Mouse (Mus musculus) adrenal gland, postnatal 10 days (tissue): ENCODE measurements around the gene Gapdhs. TPM values are rescaled to one million over a fixed set of nuclear protein-coding genes. Genes with fewer than 3 reads are reported as not detected.
"Not testable (repeated sequence)": the region's sequence is repeated elsewhere in the genome, so short reads cannot be mapped to it uniquely, and the experiment has no call there.

Experiments used
- DNase-seq: peaks from one replicate; pipeline ENCODE4 v3.0.0; 2021; ENCODE audit warnings: mixed read lengths
- total RNA-seq, 2 experiments: library from RNA; stranded (reverse); gene quantifications; 2 replicates each; pipeline ENCODE4 v1.2.3; 2021

Gapdhs gene
- total RNA-seq, 2 experiments from 2014 or later: not detected

DNA sequence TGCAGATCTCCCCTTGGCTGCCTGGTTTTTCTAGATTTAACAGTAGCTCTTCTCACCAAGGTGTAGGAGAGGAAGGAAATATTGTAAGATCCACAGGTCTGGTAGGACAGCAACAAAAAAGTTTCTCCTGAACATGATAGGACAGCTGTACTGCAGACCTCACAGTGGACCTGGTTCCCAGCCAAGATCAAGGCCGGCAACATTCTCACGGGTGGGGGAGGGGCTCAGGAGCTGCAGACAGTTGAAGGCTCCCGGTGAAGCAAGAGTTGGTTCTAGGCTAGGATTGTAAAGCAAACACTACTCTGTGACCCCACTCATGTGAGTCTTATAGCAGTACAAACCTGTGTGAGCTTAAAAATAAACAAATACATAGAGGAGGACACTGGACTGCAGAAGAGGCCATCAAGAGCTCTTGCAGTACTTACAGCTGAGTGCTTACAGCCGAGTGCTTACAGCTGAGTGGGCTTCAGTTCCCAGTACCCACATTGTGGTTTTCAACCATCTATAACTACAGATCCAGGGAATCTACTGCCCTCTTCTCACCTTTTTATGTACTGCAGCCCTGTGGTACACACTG, 629 bp upstream of the Gapdhs start:
- DNase-seq: peak; percentile 82

DNA sequence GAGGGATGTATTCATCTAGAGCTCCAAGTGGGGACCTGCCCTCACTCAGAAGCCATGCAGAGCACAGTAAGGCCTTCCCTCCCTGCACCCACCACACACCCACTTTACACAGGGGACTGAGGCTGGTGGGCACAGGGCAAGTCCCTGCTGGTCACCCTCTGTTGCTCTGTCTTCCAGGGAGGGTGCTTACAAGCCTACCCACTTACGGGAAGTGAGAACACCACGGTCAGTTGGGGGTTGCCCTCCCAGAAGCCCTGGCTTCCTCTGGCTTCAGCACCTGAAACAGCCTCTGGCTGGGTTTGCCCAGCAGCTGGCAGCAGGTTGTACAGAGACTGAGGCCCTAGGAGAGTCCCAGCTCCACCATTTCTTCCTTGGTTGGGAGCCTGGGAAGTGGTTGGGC, 911 bp downstream of the Gapdhs start:
- not testable (repeated sequence) for DNase-seq

DNA sequence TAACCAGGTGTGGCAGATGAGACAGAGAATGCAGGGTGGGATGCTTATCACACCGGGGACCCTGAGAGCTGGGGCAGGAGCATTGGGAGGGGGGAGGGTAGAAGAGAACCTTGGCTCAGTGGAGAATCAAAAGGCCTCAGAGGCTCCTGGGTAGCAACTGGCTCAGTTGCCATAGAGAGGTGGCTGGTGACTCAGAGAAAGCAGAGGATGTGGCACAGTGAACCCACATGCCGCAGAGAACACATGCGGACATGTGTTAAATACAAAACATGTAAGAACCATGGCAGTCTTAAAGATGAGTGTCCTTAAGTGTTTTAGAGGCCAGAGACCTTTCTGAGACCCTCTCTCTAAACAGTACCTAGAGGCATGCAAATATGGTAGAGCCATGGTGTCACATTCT, 7.3 kb downstream of the Gapdhs start:
- DNase-seq: no peak

DNA sequence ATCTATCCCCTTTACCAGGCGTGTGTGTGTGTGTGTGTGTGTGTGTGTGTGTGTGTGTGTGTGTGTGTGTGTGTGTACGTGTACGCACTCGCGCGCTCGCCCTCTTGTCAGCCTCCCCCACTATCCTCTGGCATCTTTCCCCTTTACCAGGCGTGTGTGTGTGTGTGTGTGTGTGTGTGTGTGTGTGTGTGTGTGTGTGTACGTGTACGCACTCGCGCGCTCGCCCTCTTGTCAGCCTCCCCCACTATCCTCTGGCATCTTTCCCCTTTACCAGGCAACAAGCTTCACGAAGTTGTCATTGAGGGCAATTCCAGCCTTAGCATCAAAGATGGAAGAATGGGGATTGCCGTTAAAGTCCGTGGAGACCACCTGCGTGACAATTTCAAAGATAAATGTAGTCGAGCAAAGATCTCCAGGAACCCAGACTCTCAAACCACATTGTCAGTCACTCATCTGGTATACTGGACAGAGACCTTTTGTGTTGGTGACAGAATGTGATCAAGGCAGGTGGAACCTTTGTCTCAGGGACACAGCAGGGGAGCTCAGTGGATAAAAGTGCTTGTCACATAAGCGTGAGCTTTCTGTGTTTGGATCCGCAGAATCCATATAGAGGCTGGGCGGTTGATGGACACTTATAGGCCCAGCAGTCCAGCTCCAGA, 13.3 kb downstream of the Gapdhs start:
- DNase-seq: peak; percentile 21

DNA sequence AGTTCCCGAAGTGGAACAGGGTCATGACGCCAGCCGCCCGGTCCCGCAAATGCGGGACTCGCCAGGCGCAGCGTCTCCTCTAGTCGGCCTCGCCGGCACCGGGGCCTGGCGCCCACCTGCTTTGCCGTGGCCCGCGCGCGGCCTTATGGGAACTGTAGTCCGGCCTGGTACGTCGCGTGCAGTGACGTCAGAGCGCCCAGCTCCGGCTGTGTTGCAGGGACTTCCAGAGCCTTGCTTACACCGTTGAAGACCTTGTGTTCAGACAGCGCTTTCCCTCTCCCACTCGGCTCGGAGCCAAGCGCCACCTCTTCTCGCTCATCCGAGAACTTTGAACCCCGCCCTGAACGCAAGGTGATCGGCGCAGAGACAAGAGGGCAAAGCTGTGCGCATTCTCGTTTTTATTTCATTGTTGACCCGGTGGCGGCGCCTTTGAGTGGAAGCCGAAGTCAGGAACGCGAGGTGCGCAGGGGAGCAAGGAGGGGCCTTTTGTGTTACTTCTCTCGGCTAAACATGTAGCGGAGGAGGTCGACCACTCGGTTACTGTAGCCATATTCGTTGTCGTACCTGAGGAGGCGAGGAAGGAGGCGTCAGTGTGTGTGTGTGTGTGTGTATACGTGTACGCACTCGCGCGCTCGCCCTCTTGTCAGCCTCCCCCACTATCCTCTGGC, 14.0 kb downstream of the Gapdhs start, which contains the start of gene Tmem147:
Tmem147 (minus strand) TSS at position 145 of the 668 bp plus-strand sequence.
- DNase-seq: peak; percentile 98

DNA sequence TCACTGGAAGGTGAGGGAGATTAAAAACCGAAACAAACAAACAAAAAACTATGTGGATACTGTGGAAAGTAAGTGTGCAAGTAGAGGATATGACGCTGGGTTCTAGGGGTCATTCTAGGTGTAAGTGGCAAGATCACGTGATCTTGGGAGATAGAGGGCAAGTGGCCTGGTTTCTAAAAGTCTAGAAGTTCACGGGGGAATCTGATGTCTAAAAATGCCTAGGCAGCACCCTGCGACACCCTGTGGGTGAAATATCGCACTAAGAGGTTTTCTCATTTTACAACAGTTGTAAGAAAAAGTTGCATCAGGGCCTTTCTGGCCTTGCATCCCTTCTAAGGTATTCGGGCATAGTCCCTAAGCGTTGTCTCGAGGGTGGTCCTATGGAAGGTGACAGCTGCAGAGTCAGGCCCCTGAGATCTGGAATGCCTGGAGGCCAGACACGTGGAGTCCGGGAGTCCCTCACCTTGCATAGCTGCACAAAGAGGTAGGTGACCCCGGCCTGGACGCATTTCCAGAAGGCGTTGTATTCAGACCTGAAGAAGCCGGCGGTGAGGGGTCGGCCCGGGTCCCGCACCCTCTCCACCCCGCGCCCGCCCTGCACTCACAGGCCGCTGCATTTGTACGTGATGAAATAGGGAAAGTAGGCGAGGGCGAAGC, 14.6 kb downstream of the Gapdhs start:
- no peak for DNase-seq

DNA sequence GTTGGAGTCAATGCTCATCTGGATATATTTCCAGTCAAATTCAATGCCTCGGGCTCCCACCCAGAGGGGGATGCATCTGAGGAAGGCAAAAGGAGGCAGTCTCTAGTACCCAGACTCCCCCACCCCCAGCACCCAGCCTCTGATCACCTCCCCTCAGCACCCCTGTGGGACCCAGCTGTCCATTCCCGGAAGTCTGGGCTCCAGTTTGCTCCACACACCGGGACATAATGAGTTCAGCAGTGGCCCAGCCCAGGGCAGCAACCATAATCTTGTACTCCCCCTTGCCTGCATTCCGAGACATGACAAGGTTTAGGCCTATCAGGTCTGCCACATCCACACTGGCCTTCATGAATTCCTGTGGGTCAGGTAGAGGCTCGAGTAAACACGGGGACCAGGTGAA, 15.3 kb downstream of the Gapdhs start:
- DNase-seq: no peak

DNA sequence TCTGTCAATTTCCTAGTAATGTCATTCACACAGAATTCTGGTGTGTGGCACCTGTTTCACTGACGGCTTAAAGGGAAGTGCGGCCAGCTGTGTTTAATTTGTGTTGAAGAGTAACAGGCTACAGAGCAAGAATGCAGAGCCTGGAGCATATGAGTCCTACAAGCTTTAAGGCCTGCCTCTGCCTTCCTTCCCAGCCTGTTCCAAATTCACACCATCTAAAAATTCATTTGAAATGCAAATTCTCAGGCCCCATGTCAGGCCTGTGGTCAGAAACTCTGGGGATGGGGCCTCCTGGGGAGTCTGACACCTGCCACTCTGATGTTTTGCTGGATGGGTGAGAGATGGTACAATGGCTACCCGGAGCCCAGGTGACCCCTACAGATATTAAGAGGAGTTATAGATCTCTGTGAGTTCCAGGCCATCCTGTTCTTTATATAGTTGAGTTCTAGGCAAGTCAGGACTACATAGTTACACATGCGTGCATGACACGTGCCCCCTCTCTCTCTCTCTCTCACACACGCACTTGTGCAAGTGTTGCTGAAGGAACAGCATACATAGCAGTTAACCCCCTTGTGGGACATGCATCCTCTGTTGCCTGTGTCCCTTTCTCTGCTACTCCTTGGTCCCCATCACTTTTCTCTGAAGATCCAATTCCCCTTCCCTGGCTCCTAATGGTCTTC, 20.1 kb downstream of the Gapdhs start:
- no peak for DNase-seq

DNA sequence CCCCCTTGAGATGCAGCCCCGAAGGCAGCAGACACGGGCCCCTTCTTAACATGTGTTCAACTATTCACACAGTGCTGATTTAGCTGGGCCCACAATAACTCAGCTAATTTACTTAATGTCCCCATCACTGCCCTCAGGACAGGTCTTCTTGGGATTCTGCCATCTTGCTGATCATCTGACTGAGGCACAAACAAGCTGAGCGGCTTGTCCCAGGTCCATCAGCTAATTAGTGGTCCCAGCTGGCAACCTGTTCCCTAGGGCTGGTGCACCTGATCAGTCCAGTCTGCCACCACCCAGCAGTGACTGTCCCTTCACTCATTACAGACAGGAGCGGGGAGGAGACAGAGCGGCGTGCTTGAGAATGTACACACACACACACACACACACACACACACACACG, 22.2 kb downstream of the Gapdhs start:
- DNase-seq: no peak

DNA sequence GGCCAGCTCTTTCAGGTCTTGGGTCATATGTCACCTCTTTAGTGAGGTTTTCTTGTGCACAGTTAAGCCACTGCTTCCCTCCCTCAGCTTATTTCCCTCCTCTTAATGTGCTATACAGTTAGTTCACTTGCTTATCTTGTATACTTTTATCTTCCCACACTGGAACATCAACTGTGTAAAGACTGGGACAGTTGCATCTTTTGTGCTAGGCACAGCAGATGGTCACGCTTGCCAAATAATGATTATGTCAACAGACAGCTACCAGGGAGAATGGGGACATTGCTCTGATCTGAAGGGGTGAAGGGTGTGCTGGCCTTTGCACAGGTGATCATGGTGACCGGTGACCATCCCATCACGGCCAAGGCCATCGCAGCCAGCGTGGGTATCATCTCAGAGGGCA, 23.8 kb downstream of the Gapdhs start:
- DNase-seq: no peak

DNA sequence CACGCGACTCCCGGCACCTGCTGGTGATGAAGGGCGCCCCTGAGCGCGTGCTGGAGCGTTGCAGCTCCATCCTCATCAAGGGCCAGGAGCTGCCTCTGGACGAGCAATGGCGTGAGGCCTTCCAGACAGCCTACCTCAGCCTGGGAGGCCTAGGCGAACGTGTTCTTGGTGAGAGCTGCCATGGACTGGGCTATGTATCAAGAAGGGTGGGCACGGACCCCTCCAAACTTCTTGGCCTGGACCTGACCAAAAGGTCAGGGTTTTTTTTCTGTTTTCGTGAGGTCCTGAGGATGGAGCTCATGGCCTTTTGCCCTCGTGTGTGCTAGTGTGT, 25.8 kb downstream of the Gapdhs start:
- DNase-seq: no peak

DNA sequence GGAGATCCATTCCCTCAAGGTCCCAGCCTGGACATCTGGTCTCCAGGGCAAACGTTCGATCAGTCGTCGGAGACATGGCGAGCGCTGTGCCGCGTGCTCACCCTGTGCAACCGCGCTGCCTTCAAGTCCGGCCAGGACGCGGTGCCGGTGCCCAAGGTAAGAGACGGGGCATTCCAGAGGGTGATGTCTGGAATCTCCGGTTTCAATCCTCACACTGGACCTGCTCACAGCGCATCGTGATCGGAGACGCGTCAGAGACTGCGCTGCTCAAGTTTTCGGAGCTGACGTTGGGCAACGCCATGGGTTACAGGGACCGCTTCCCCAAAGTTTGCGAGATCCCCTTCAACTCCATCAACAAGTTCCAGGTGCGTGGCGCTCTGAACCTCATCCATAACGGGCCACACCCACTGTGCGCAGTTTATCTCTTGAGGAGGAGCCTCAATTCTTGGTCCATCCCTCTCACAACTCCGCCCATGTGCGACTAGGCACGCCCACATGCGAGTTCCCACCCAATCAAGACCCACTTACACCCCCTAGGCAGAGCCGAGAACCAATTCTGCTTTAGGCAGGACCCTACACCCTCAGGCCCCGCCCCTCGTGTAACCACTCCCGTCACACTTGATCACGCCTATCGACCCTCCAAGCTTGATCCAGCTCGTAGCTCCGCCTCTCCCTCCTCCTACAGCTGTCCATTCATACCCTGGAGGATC, 26.3 kb downstream of the Gapdhs start:
- DNase-seq: peak; percentile 87

DNA sequence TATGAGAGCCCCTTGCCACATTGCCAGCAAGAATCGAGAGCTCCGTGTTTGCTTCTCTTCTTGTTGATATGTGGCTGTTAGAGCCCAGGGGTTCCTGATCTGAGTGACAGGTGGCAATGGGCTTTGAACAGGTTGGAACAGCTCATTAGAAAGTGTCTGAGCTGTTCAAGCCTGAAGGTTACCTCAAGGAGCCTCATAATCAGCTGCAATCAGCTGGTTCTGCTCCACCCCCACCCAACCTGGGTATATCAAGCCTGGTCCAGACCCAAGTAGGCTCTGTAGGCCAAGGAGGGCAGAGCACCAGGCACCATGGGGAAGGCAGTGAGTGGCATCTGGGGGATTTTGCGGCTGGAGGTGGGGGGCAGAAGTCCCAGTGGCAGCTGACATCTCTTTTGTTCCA, 31.5 kb downstream of the Gapdhs start, which contains the start of gene Atp4a:
Atp4a (plus strand) TSS at position 268 of the 400 bp plus-strand sequence.
- DNase-seq: no peak

DNA sequence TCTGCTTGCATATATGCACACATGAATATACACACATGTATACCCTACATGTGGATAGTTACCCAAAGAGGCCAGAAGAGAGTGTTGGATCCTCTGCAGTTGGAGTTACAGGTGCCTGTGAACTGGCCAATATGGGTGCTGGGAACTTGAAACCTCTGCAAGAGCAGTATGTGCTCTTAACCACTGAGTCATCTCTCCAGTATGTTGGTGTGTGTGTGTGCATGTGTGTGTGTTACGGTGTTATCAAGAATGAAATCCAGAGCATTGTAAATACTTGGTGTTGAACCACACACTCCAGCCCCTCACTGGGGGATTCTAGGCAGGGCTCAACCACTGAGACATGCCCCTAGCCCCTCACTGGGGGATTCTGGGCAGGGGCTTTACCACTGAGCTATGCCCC, 36.0 kb downstream of the Gapdhs start:
- DNase-seq: no peak

DNA sequence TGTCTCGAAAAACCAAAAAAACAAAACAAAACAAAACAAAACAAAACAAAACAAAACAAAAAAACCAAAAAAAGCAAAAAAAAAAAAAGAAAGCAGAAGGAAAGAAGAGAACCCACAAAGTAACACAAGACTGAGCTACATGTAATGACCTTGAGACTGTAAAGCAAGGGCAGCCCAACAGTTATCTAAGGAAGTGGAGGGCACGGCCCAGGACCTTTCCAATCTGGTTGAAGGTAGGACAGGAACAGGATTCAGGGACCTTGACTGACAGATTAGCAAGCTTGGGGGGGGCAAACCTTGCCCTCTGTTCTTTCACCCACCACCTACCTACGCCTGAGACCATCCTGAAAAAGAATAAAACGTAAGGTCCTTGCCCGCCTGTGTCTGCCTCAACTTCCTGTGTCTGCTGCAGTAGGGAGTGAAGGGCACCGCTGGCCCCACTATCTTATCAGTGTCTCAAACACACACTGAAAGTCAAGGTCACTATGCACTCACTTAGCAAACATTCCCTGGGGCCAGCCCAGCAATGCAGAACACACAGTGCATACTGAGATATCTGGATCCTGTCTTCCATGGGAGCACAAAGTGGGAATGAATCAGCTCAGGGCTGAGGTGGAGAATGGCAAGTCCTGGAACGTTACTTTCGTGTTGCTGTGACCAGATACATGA, 37.1 kb downstream of the Gapdhs start:
- peak; percentile 62 for DNase-seq

DNA sequence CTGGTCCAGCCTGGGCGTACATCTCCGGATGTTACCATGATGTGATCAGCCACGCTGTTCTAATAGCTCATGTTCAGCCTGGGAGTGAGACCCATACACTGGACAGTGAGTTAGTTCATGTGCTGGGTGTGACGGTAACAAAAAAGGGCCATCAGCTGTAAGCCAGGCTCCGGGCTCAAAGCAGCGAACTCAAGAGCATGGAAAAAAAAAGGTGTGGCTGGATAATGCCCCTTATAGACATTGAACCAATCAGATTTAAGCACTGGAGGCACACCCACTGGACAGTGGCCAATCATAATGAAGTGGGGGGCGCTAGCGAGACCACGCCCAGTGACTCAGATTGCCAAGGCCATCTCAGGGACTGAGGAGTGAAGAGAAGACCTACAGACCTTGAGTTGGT, 44.9 kb downstream of the Gapdhs start, which contains the start of gene 2200002J24Rik:
2200002J24Rik (plus strand) TSS at position 338 of the 400 bp plus-strand sequence.
- peak; percentile 83 for DNase-seq

DNA sequence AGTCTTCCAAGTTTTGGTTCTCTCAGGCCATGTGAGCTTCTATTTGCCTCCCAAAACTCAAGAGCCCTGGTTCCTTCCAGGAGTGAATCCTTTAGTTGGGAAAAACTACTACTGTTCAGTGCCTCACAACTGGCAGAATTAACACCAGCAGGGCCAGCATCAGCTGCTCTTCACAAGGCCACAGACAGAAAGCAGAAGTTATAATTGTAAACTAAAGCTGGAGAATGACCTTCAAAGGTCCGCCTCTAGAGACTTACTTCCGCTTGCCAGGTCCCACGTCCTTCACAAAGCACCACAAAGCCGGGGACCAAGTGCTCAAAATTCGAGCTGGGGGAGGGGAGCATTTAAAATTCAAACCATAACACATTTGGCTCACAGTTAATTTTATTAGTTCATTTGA, 45.4 kb downstream of the Gapdhs start:
- peak; percentile 28 for DNase-seq

DNA sequence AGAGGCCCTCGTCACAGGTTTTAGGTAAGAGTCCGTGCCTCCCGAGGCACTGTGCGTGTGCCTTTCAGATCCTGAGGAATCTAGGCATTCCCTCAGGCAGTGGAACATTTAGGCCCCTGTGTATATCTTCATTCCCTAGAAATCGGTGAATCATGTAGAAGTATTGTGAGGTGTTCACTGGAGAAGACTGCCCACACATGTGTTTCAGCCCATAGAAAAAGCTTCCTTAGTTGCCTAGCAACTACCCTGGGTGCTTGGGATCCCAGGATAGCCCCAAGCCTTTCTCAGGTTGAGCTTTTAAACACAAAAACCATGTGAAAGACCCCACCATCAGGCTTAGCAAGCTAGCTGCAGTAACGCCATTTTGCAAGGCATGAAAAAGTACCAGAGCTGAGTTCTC, 55.2 kb downstream of the Gapdhs start:
- DNase-seq: no peak

DNA sequence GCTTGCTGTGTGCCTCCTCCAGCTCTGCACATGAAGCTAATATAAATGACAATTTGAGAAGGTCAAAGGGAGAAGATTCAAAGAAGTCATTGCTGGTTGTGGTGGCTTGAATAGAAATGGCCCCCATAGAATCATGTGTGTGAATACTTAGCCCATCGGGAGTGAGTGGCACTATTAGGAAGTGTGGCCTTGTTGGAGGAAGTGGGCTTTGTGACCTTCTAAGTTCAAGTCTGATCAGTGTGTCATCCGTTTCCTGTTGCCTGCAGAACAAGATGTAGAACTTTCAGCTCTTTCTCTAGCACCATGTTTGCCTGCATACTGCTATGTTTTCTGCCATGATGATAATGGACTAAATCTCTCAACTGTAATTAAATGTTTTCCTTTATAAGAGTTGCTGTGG, 60.1 kb downstream of the Gapdhs start:
- no peak for DNase-seq

DNA sequence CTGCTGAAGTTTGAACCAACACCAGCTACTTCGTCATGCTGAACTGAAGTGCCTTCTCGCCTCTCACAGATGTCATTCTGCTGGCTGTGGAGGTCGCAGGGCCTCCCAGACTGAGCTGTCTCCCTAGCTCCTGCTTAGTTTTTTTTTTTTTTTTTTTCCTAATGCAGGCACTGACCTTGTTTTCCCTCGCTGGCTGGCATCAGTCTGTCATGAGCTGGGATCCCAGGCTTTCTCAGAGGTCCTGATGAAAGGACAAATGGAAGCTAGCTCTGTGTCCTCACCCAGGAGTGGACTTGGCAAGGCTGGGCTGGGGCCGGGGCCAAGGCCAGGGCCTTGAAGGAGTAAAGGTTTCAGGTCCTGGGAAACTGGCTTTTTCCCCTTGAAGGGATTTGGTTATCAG, 61.6 kb downstream of the Gapdhs start:
- peak; percentile 44 for DNase-seq
